Mouse (Mus musculus) forebrain, embryonic 16.5 days (tissue): ENCODE results near the gene Rab34. TPM values are rescaled to one million over a fixed set of nuclear protein-coding genes. Genes with fewer than 3 reads are reported as not detected.

Source experiments
- ATAC-seq: fragments of 200-750 bp; cut with Nextera tagmentation; 2 replicates; pipeline ENCODE4 v1.8.0; 2017; ENCODE audit warnings: mild to moderate bottlenecking, moderate library complexity
- H3K27ac ChIP-seq: fragments of 300-500 bp; sonication (generic); 2 replicates; pipeline ENCODE4 v1.5.1; 2014; ENCODE audit warnings: low read length, control low read depth
- H3K27me3 ChIP-seq: fragments of 300-500 bp; sonication (generic); replicated peaks from 2 replicates; pipeline ENCODE4 v1.6.1; 2014; ENCODE audit warnings: low read length; ENCODE audit not compliant: control insufficient read depth, insufficient read depth
- H3K36me3 ChIP-seq: fragments of 300-500 bp; sonication (generic); 2 replicates; pipeline ENCODE4 v1.6.1; 2014; ENCODE audit not compliant: control insufficient read depth, insufficient read depth
- H3K4me1 ChIP-seq: fragments of 300-500 bp; sonication (generic); replicated peaks from 2 replicates; pipeline ENCODE4 v1.6.1; 2014; ENCODE audit warnings: low read length; ENCODE audit not compliant: control insufficient read depth, insufficient read depth
- H3K4me2 ChIP-seq: fragments of 300-500 bp; sonication (generic); 2 replicates; pipeline ENCODE4 v1.6.1; 2014; ENCODE audit warnings: mild to moderate bottlenecking, low read length, control low read depth
- H3K4me3 ChIP-seq: fragments of 300-500 bp; sonication (generic); replicated peaks from 2 replicates; pipeline ENCODE4 v1.5.1; 2014; ENCODE audit warnings: mild to moderate bottlenecking, low read length, control low read depth
- H3K9ac ChIP-seq: fragments of 300-500 bp; sonication (generic); replicated peaks from 2 replicates; pipeline ENCODE4 v1.6.1; 2014; ENCODE audit warnings: low read depth, low read length, control low read depth
- H3K9me3 ChIP-seq: fragments of 300-500 bp; sonication (generic); 2 replicates; pipeline ENCODE4 v1.6.1; 2016; ENCODE audit warnings: low read length; ENCODE audit not compliant: control insufficient read depth
- WGBS: fragments of 180-500 bp; shearing (Covaris S2); extraction: QIAGEN DNeasy Blood & Tissue Kit; methylation state at CpG from one replicate; pipeline ENCODE4 v1.1.7; 2014; 5-methylcytosine and 5-hydroxymethylcytosine counted together
- microRNA-seq: library from miRNA; unstranded; fragments of <30 nt; microRNA quantifications from one replicate; pipeline ENCODE4, GENCODE M21; 2017
- polyA plus RNA-seq: library from polyadenylated mRNA; unstranded; fragments of >200 nt; fragmentation: Nextera tagmentation; extraction: Ambion mirVana; gene quantifications from 2 replicates; pipeline ENCODE4 v1.2.1, GENCODE M21; 2015

Gene Rab34
- polyA plus RNA-seq, 1 experiment from 2014 or later: 56.9 TPM

DNA sequence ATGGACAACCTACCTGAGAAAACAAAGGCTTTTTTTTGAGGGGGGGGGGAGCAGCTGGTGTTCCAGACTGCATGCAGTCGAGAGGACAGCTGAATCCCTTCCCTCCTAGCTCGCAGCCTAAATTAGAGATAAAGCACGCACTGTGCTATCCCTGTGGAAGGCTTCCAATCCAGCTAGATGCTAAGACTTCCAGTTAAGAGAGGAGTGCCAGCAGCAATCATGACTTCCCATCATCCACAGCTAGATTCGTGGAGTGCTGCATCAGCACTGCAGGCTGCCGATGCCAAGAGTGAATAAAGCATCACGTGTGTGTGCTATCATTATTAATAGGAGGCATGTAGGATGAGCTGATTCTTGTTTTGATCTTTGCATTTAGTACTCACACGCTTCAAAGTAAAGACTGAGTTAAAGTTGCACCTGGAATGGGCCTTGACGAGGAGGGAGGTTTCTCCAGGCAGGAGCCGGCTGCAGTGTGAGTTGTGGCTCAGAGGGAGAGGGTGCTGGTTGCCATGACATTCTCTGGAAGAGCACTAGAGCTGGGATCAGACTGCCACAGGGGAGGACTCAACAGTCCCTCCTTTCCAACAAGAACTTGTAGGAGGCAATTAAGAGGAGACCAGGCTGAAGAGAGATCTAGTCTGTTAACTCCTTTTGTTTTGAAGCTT lies 52.1 kb downstream of the Rab34 start:
- no peak overlapping the region for H3K27ac ChIP-seq

More for the DNA sequence above, 52.1 kb downstream of the Rab34 start:
- Histone ChIP-seq H3K27me3 (no peaks in the 10 kb centered on the region), H3K4me2 (no peak overlapping the region), H3K9me3 (no peaks in the 10 kb centered on the region), H3K36me3 (peaks cover 3% of the 10 kb centered on the region), H3K4me1 (peaks cover 11% of the 10 kb centered on the region; the same call in 1 of the 2 replicates), H3K4me3 (no peak overlapping the region), H3K9ac (no peak overlapping the region)
- 81% methylated on average over 9 of the region's 9 CpGs for WGBS
- no peak for ATAC-seq

Small RNAs within 50 kb of the gene (microRNA-seq; reads per million reads assigned to microRNA genes)
- not detected for gene Mir7653

Other genes with a start within 250 kb of the Rab34 start
- gene Phf12, start 205.7 kb upstream of the Rab34 start, polyA plus RNA-seq: 20.6 and 23.0 TPM in 2 replicates
- 29.5 and 33.8 TPM in 2 replicates for gene Dhrs13, start 156.2 kb upstream of the Rab34 start, polyA plus RNA-seq
- gene Flot2, start 150.5 kb upstream of the Rab34 start, polyA plus RNA-seq: 101 and 106 TPM in 2 replicates
- gene Eral1, start 108.0 kb upstream of the Rab34 start, polyA plus RNA-seq: 34.2 and 34.3 TPM in 2 replicates
- gene Fam222b, start 93.8 kb upstream of the Rab34 start, polyA plus RNA-seq: 18.8 and 21.1 TPM in 2 replicates
- 122 and 124 TPM in 2 replicates for gene Traf4, start 22.8 kb upstream of the Rab34 start, polyA plus RNA-seq
- gene Nek8, start 11.8 kb upstream of the Rab34 start, polyA plus RNA-seq: 5.1 and 6.0 TPM in 2 replicates
- 5.4 and 6.5 TPM in 2 replicates for gene Tlcd1, start 11.7 kb upstream of the Rab34 start, polyA plus RNA-seq
- 758 and 831 TPM in 2 replicates for gene Rpl23a, start 4.8 kb upstream of the Rab34 start, polyA plus RNA-seq
- gene Proca1, start 5.0 kb downstream of the Rab34 start, polyA plus RNA-seq: 0.94 and 3.0 TPM in 2 replicates
- 71.8 and 73.0 TPM in 2 replicates for gene Sdf2, start 57.3 kb downstream of the Rab34 start, polyA plus RNA-seq
- gene Supt6, start 57.6 kb downstream of the Rab34 start, polyA plus RNA-seq: 33.7 and 34.6 TPM in 2 replicates
- gene 2610507B11Rik, start 73.3 kb downstream of the Rab34 start, polyA plus RNA-seq: 56.4 and 58.6 TPM in 2 replicates
- gene BC030499, start 102.4 kb downstream of the Rab34 start, polyA plus RNA-seq: not detected in 2 replicates
- 21.6 and 22.1 TPM in 2 replicates for gene Spag5, start 113.1 kb downstream of the Rab34 start, polyA plus RNA-seq
- gene Aldoc, start 134.5 kb downstream of the Rab34 start, polyA plus RNA-seq: 152 and 186 TPM in 2 replicates
- 61.1 and 61.4 TPM in 2 replicates for gene Pigs, start 140.0 kb downstream of the Rab34 start, polyA plus RNA-seq
- gene Unc119, start 155.1 kb downstream of the Rab34 start, polyA plus RNA-seq: 68.6 and 69.1 TPM in 2 replicates
- gene Foxn1, start 198.1 kb downstream of the Rab34 start, polyA plus RNA-seq: not detected in 2 replicates
- gene Slc13a2, start 233.8 kb downstream of the Rab34 start, polyA plus RNA-seq: not detected in 2 replicates